13 mouse cellular contexts compared by ENCODE assay signal in genomic region chr8:48023206-48023605, GRCm38 (mm10). TPM values are rescaled to one million over a fixed set of nuclear protein-coding genes. Genes with fewer than 3 reads are reported as not detected.
DNase-seq lines count a peak whose midpoint lies in the region; TF ChIP-seq lines count a peak whose summit lies in the region.
"Had no signal": no experiment of that assay in that cellular context is flagged by ENCODE, and none has a peak within 500 bp of the region (broad histone marks: within the 10 kb centered on the region; RNA-seq: fewer than 3 reads in every experiment).

No protein-coding gene starts in this region.

- no peak overlapping the region for H3K4me3 ChIP-seq in left cerebral cortex, adult 2 months
- H3K4me3 ChIP-seq: heart, embryonic 13.5 days; hindbrain, embryonic 13.5 days; limb, embryonic 15.5 days; megakaryocyte, embryonic 14.5 days had no signal

- TF ChIP-seq CTCF in left cerebral cortex, adult 2 months (IDR thresholded peaks at IDR 0.05), result peak; percentile 23
- TF ChIP-seq CTCF in brain, embryonic 14.5 days (IDR thresholded peaks at IDR 0.05; ENCODE audit: borderline replicate concordance, extremely low read depth, insufficient read depth, insufficient read length), result 0 out of 2 replicates have a peak, but pooled peaks have one; percentile 7

- no peak overlapping the region for H3K27ac ChIP-seq in left cerebral cortex, adult 2 months
- H3K27ac ChIP-seq: heart, embryonic 13.5 days; hindbrain, embryonic 13.5 days; limb, embryonic 15.5 days had no signal

- TF ChIP-seq POLR2A in brain, embryonic 14.5 days (IDR thresholded peaks at IDR 0.05; ENCODE audit: borderline replicate concordance, extremely low read depth, insufficient read depth, insufficient read length, poor library complexity, severe bottlenecking), result no peak

- intact Hi-C loops in left cerebral cortex, adult 2 months (cut with DNase I), result loop anchor here (5.0 kb wide), 1 partner anchor 1804 kb away; no protein-coding TSS in a partner anchor

- no peak for DNase-seq in left cerebral cortex, adult 2 months (ENCODE audit: extremely low spot score in 1 of 2, low spot score in 2 of 2)
- DNase-seq in left cerebral cortex, adult 11 months (ENCODE audit: low spot score), result no peak
- DNase-seq in 3T3-L1 (ENCODE audit: low read depth, low spot score), result peak; percentile 20
- DNase-seq in A20 (ENCODE audit: low read depth, low spot score), result peak; percentile 22
- DNase-seq in brain, embryonic 14.5 days (ENCODE audit: low read depth), result no peak
- DNase-seq in retina, postnatal 1 day, result no peak
- no peak for DNase-seq in layer of hippocampus, adult 9-11 months
- DNase-seq: adrenal gland, postnatal 25 days; cerebellum, adult 11-12 months had no signal

RNA-seq across cellular contexts. Expression of gene Wwc2, which starts 32.5 kb away (rescaled TPM):
- 10 to 100 TPM; 24.4 to 24.8 TPM for total RNA-seq in left cerebral cortex, adult 2 months (2021)
- polyA plus RNA-seq in brain, embryonic 14.5 days (2012; rRNA removed), result 3.6 and 6.8 TPM in 2 replicates

Comparison
In these comparisons a context has a peak if more than half of its experiments do, and no peak if none do; other contexts are left out.
1. DNase-seq: peak in 3T3-L1 (single experiment) and A20 (single experiment); none in left cerebral cortex, adult 2 months (0 of 2), left cerebral cortex, adult 11 months (single experiment), brain, embryonic 14.5 days (single experiment), retina, postnatal 1 day (single experiment) and layer of hippocampus, adult 9-11 months (single experiment).